Mouse (Mus musculus): ENCODE data around the gene Slc25a5. TPM values are rescaled to one million over a fixed set of nuclear protein-coding genes. Genes with fewer than 3 reads are reported as not detected.
A peak's percentile ranks its signal among the peaks of the same experiment; 100 is the strongest.

Slc25a5 gene
- polyA plus RNA-seq, 1 experiment from 2014 or later, result 1,837 TPM

DNA sequence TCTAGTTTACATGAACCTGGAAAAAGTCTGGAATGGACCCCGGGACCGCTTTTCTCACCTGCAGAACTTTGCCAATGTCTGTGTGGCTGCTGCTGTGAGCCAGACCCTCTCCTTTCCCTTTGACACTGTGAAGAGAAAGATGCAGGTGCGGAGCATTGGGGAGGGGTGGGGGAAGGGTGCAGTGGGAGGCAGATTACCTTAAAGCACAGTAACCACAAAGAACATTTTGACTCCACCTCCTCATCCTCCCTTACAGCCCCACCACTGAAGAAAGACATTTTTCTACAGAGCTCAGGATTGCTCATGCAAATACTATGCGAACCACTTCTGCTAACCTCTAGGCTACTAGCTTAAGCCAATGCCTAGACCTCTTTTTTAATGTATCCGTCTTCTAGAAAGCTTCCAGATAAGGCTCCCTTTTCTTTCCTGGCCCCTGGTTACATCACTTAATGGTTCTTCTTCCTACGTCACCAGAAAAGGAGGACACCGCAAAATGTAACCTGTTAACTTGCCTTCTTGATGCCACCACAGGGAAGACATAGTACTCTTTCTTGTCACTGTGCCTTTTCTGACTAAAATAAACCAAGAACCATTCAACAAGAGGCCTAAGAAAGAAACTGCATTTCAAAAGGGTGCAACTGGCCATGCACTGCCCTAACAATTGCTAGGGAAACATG lies 37.5 kb upstream of the Slc25a5 start:
- Histone ChIP-seq H3K4me2 (replicated peaks; ENCODE audit: low read depth) (no peak overlapping the region), H3K9ac (ENCODE audit: low read depth, low read length) (no peak overlapping the region), H3K36me3 (ENCODE audit: control insufficient read depth, insufficient read depth) (no peaks in the 10 kb centered on the region), H3K4me1 (replicated peaks; ENCODE audit: control insufficient read depth, insufficient read depth, low read length) (no peaks in the 10 kb centered on the region), H3K9me3 (ENCODE audit: control insufficient read depth) (no peaks in the 10 kb centered on the region), H3K4me3 (ENCODE audit: low read depth, low read length) (no peak overlapping the region), H3K27ac (ENCODE audit: low read depth, low read length) (no peak overlapping the region), H3K27me3 (replicated peaks; ENCODE audit: control insufficient read depth, insufficient read depth, low read length) (no peaks in the 10 kb centered on the region)
- 82% methylated on average over 7 of the region's 7 CpGs for WGBS
- no peak for TF ChIP-seq CTCF (IDR thresholded peaks at IDR 0.05; ENCODE audit: low read depth)
- no peak for ATAC-seq

DNA sequence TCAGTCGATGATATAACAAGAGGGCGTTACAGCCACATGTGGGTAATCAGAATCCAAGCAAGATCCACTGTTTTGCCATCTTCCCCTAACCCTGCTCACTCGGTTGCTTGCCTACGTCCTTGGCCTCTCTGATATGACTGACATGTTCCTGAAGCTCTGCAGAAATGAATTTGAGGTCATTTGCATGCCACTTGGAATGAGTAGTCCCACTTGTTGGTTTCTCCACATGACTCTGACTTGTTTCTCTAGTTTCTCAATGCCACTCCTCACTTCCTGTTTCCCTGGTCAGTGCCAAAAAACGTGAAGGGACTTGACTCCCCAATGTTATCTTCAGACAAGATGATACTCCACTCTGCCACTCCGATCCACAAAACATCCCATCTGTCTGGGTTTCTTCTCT lies 36.9 kb upstream of the Slc25a5 start:
- Histone ChIP-seq H3K36me3 (ENCODE audit: control insufficient read depth, insufficient read depth) (no peaks in the 10 kb centered on the region), H3K4me1 (replicated peaks; ENCODE audit: control insufficient read depth, insufficient read depth, low read length) (no peaks in the 10 kb centered on the region), H3K27ac (ENCODE audit: low read depth, low read length) (no peak overlapping the region), H3K9me3 (ENCODE audit: control insufficient read depth) (no peaks in the 10 kb centered on the region), H3K4me2 (replicated peaks; ENCODE audit: low read depth) (no peak overlapping the region), H3K27me3 (replicated peaks; ENCODE audit: control insufficient read depth, insufficient read depth, low read length) (no peaks in the 10 kb centered on the region), H3K4me3 (ENCODE audit: low read depth, low read length) (no peak overlapping the region), H3K9ac (ENCODE audit: low read depth, low read length) (no peak overlapping the region)
- no peak for TF ChIP-seq CTCF (IDR thresholded peaks at IDR 0.05; ENCODE audit: low read depth)
- WGBS, result 63% methylated on average over 6 of the region's 6 CpGs
- no peak for ATAC-seq

DNA sequence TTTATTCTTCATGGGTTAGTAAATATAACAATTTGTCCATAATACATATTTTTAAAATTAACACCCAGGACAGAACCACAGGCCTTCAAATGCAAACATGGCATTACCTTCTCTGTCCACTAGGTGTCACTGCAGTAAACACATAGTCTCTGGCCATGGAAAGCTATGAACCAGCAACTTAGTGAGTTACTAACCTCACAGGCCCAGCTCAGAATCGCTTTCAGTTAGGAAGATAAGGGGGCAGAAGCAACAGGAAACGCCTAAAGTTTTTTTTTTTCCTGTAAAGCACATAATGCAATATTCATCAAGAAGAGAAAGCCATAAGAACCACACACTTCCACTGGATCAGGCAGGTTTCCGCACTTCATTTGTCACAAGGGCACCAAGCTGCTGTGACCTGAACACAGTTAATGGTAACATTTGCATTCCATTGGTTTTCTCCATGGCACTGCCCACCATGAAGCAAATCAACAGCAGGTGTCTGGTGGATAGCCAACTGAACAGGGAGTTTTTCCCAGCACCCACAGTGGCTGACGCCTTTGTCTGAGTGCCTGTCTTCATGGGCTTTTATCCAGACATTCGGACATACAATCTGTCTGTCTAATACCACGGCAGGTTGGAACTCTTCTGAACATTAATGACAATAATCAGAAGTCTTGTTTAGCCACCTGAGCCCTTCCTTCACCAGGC lies 34.4 kb upstream of the Slc25a5 start:
- Histone ChIP-seq H3K4me1 (replicated peaks; ENCODE audit: control insufficient read depth, insufficient read depth, low read length) (no peaks in the 10 kb centered on the region), H3K9me3 (ENCODE audit: control insufficient read depth) (no peaks in the 10 kb centered on the region), H3K36me3 (ENCODE audit: control insufficient read depth, insufficient read depth) (no peaks in the 10 kb centered on the region), H3K27me3 (replicated peaks; ENCODE audit: control insufficient read depth, insufficient read depth, low read length) (no peaks in the 10 kb centered on the region), H3K9ac (ENCODE audit: low read depth, low read length) (no peak overlapping the region), H3K27ac (ENCODE audit: low read depth, low read length) (peak overlapping the region; percentile 28; the same call in 1 of the 2 replicates), H3K4me2 (replicated peaks; ENCODE audit: low read depth) (no peak overlapping the region), H3K4me3 (ENCODE audit: low read depth, low read length) (no peak overlapping the region)
- 68% methylated on average over 6 of the region's 6 CpGs for WGBS
- no peak for ATAC-seq
- TF ChIP-seq CTCF (IDR thresholded peaks at IDR 0.05; ENCODE audit: low read depth), result peak; percentile 81

DNA sequence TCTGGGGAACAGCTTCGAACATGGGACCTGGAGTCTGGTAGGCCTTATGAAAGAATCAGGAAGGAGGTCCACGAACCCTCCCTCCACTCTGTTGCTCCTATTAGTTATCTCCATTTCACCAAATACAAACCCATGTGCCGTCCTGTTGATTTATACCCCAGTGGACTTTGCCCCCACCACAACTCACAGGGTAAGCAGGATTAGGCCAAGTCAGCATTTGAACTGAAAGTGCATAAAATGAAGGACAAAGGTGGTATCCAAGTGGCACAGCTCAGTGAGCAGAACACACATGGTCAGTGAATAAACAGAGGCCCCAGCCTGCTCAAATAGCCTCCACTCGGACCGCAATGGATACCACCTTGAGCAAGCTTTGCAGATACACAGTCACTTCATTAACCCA lies 33.2 kb upstream of the Slc25a5 start:
- no peaks in the 10 kb centered on the region for H3K27me3 ChIP-seq (replicated peaks; ENCODE audit: control insufficient read depth, insufficient read depth, low read length)
- H3K9me3 ChIP-seq (ENCODE audit: control insufficient read depth), result no peaks in the 10 kb centered on the region
- peak; percentile 84 for ATAC-seq
- no peak overlapping the region for H3K4me2 ChIP-seq (replicated peaks; ENCODE audit: low read depth)
- TF ChIP-seq CTCF (IDR thresholded peaks at IDR 0.05; ENCODE audit: low read depth), result no peak
- H3K36me3 ChIP-seq (ENCODE audit: control insufficient read depth, insufficient read depth), result no peaks in the 10 kb centered on the region
- peak overlapping the region; percentile 86 for H3K27ac ChIP-seq (ENCODE audit: low read depth, low read length)
- H3K9ac ChIP-seq (ENCODE audit: low read depth, low read length), result no peak overlapping the region
- no peak overlapping the region for H3K4me3 ChIP-seq (ENCODE audit: low read depth, low read length)
- WGBS, result 47% methylated on average over 5 of the region's 5 CpGs
- H3K4me1 ChIP-seq (replicated peaks; ENCODE audit: control insufficient read depth, insufficient read depth, low read length), result no peaks in the 10 kb centered on the region

DNA sequence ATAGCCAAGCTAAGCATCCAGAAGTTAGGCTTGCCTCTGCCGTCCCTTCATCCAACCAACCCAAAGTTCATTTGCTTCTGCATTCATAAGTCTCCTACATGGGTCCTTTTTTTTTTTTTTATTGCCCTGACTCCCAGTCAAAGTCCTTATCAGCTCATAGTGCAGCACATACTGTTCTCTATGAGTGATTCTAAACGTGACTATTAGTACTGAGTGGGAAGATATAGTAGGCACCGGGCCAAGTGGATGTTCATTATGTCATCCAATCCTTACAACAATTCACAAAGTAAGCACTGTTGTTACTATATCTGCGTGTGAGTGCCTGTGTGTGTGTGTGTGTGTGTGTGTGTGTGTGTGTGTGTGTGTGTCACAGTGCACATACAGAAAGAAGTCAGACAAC lies 32.6 kb upstream of the Slc25a5 start:
- Histone ChIP-seq H3K27me3 (replicated peaks; ENCODE audit: control insufficient read depth, insufficient read depth, low read length) (no peaks in the 10 kb centered on the region), H3K36me3 (ENCODE audit: control insufficient read depth, insufficient read depth) (no peaks in the 10 kb centered on the region), H3K9me3 (ENCODE audit: control insufficient read depth) (no peaks in the 10 kb centered on the region), H3K4me2 (replicated peaks; ENCODE audit: low read depth) (no peak overlapping the region), H3K27ac (ENCODE audit: low read depth, low read length) (peak overlapping the region; percentile 86), H3K4me3 (ENCODE audit: low read depth, low read length) (no peak overlapping the region), H3K9ac (ENCODE audit: low read depth, low read length) (no peak overlapping the region), H3K4me1 (replicated peaks; ENCODE audit: control insufficient read depth, insufficient read depth, low read length) (no peaks in the 10 kb centered on the region)
- 39% methylated on average over 4 of the region's 4 CpGs for WGBS
- peak; percentile 92 for ATAC-seq
- TF ChIP-seq CTCF (IDR thresholded peaks at IDR 0.05; ENCODE audit: low read depth), result no peak

DNA sequence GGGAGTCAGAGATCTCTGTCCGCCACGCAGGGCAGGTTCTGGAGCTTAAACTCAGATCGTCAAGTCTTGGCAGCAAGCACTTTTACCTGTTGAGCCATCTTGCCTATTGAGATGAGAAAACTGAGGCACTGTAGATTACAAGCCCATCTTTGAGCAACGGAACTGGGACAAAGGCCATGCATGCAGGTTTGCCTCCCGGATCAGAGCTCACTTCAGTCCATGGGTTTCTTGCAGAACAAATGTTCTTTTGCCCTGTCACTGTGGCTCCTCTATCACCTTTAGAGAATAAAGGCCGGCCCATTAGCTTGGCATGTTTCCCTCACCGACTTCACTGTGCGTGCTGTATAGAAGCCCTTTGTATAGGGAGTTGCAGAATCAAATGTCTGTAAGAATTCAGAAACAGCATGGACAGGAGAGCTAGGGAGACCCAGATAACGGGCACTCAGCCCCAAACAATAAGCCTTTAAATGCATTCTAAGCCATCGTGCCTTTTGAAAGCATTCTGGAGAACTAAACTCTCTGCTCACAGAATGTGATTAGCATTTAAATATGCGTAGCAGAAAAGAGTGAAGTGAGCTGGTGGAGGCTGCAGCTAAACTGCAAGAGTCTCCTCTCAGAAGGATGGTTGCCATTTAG lies 32.0 kb upstream of the Slc25a5 start:
- Histone ChIP-seq H3K9ac (ENCODE audit: low read depth, low read length) (no peak overlapping the region), H3K9me3 (ENCODE audit: control insufficient read depth) (no peaks in the 10 kb centered on the region), H3K4me1 (replicated peaks; ENCODE audit: control insufficient read depth, insufficient read depth, low read length) (no peaks in the 10 kb centered on the region), H3K36me3 (ENCODE audit: control insufficient read depth, insufficient read depth) (no peaks in the 10 kb centered on the region), H3K4me2 (replicated peaks; ENCODE audit: low read depth) (no peak overlapping the region), H3K27ac (ENCODE audit: low read depth, low read length) (peak overlapping the region; percentile 78), H3K4me3 (ENCODE audit: low read depth, low read length) (no peak overlapping the region), H3K27me3 (replicated peaks; ENCODE audit: control insufficient read depth, insufficient read depth, low read length) (no peaks in the 10 kb centered on the region)
- peak; percentile 26; the same call in 1 of the 2 replicates for ATAC-seq
- WGBS, result 44% methylated on average over 11 of the region's 11 CpGs
- no peak for TF ChIP-seq CTCF (IDR thresholded peaks at IDR 0.05; ENCODE audit: low read depth)
